Mouse (Mus musculus) midbrain, embryonic 13.5 days (tissue): ENCODE data around the gene Pcbp1. TPM values are rescaled to one million over a fixed set of nuclear protein-coding genes. Genes with fewer than 3 reads are reported as not detected.

Experiments
- ATAC-seq: fragments of 200-750 bp; cut with Nextera tagmentation; 2 replicates; pipeline ENCODE4 v1.8.0; 2017; ENCODE audit warnings: mild to moderate bottlenecking, moderate TSS enrichment, moderate library complexity
- H3K27ac ChIP-seq: fragments of 300-500 bp; sonication (generic); 2 replicates; pipeline ENCODE4 v1.5.1; 2015; ENCODE audit warnings: inconsistent platforms, mild to moderate bottlenecking, moderate library complexity
- H3K27me3 ChIP-seq: fragments of 300-500 bp; sonication (generic); 2 replicates; pipeline ENCODE4 v1.6.1; 2015; ENCODE audit warnings: mild to moderate bottlenecking, inconsistent platforms
- H3K36me3 ChIP-seq: fragments of 300-500 bp; sonication (generic); 2 replicates; pipeline ENCODE4 v1.6.1; 2015; ENCODE audit warnings: mild to moderate bottlenecking, inconsistent platforms
- H3K4me1 ChIP-seq: fragments of 300-500 bp; sonication (generic); replicated peaks from 2 replicates; pipeline ENCODE4 v1.6.1; 2015; ENCODE audit warnings: inconsistent platforms
- H3K4me2 ChIP-seq: fragments of 300-500 bp; sonication (generic); replicated peaks from 2 replicates; pipeline ENCODE4 v1.6.1; 2015; ENCODE audit warnings: moderate library complexity, mild to moderate bottlenecking, inconsistent platforms
- H3K4me3 ChIP-seq: fragments of 300-500 bp; sonication (generic); replicated peaks from 2 replicates; pipeline ENCODE4 v1.5.1; 2015; ENCODE audit warnings: mild to moderate bottlenecking, inconsistent platforms
- H3K9ac ChIP-seq: fragments of 300-500 bp; sonication (generic); replicated peaks from 2 replicates; pipeline ENCODE4 v1.6.1; 2015; ENCODE audit warnings: mild to moderate bottlenecking, inconsistent platforms
- H3K9me3 ChIP-seq: fragments of 300-500 bp; sonication (generic); 2 replicates; pipeline ENCODE4 v1.6.1; 2016; ENCODE audit warnings: mild to moderate bottlenecking, inconsistent platforms
- WGBS: fragments of 180-500 bp; shearing (Covaris S2); methylation state at CpG from one replicate; pipeline ENCODE4 v1.1.7; 2015; 5-methylcytosine and 5-hydroxymethylcytosine counted together
- polyA plus RNA-seq: library from polyadenylated mRNA; unstranded; fragments of >200 nt; fragmentation: Nextera tagmentation; extraction: Ambion mirVana; gene quantifications from 2 replicates; pipeline ENCODE4 v1.2.1, GENCODE M21; 2015

Pcbp1 gene
- polyA plus RNA-seq, 1 experiment from 2014 or later = 342 TPM

- Histone ChIP-seq H3K4me1 (no peaks in the 10 kb centered on the region), H3K9ac (no peak overlapping the region), H3K9me3 (no peaks in the 10 kb centered on the region), H3K36me3 (peaks cover 79% of the 10 kb centered on the region), H3K4me2 (no peak overlapping the region), H3K27ac (no peak overlapping the region), H3K4me3 (no peak overlapping the region), H3K27me3 (no peaks in the 10 kb centered on the region)
- WGBS = 54% methylated on average over 4 of the region's 4 CpGs
- no peak for ATAC-seq
Observed at GRCm38 (mm10) chr6:86545236-86545635, 19.1 kb upstream of the Pcbp1 start.

DNA sequence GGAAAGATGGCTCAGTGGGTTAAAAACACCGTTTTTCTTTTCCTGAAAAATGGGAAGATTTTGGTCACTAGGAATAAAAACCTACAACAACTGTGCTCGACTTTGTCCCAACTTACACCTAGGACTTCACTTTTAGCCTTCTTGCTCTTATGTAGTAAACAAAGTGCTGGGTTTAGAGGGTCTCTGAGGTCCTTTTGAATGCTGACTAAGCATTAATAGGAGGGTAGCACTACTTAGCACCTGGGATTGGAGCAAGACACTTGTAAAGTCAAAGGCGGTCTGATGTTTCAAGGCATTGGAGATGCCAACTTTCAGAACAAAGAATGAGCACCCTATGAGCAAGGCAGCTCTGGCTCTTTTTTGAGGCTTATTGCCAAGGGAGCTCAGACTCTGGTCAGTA is 17.7 kb upstream of the Pcbp1 start:
- H3K9ac ChIP-seq = no peak overlapping the region
- no peak overlapping the region for H3K4me3 ChIP-seq
- no peak for ATAC-seq
- H3K36me3 ChIP-seq = peaks cover 74% of the 10 kb centered on the region
- no peak overlapping the region for H3K27ac ChIP-seq
- H3K4me1 ChIP-seq = no peaks in the 10 kb centered on the region
- H3K4me2 ChIP-seq = no peak overlapping the region
- 92% methylated on average over 3 of the region's 3 CpGs for WGBS
- no peaks in the 10 kb centered on the region for H3K27me3 ChIP-seq
- H3K9me3 ChIP-seq = no peaks in the 10 kb centered on the region

GRCm38 (mm10) chr6:86543060-86543459 is 16.9 kb upstream of the Pcbp1 start:
- no peak overlapping the region for H3K4me2 ChIP-seq
- no peaks in the 10 kb centered on the region for H3K9me3 ChIP-seq
- peaks cover 77% of the 10 kb centered on the region for H3K36me3 ChIP-seq
- no peaks in the 10 kb centered on the region for H3K27me3 ChIP-seq
- no peaks in the 10 kb centered on the region for H3K4me1 ChIP-seq
- WGBS = 96% methylated on average over 13 of the region's 13 CpGs
- H3K27ac ChIP-seq = no peak overlapping the region
- no peak overlapping the region for H3K4me3 ChIP-seq
- ATAC-seq = no peak
- no peak overlapping the region for H3K9ac ChIP-seq

DNA sequence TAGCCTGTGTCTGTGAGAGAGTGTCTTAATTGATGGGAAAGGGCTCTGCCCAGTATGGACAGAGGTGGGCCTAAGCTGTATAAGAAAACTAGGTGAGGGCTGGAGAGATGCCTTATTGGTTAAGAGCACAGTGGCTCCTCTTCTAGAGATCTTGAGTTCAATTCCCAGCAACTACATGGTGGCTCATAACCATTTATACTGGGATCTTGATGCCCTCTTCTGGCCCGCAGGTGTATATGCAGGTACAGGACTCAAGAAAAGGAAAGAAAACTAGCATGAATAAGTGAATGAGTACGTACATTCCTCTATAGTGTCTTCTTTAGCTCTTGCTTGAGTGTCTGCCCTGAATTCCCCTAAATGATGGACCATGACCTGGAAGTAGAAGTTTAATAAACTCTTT is 15.5 kb upstream of the Pcbp1 start:
- ATAC-seq = no peak
- no peak overlapping the region for H3K4me3 ChIP-seq
- 80% methylated on average over 2 of the region's 2 CpGs for WGBS
- no peak overlapping the region for H3K9ac ChIP-seq
- H3K36me3 ChIP-seq = peaks cover 74% of the 10 kb centered on the region
- H3K4me2 ChIP-seq = no peak overlapping the region
- H3K4me1 ChIP-seq = no peaks in the 10 kb centered on the region
- H3K27me3 ChIP-seq = no peaks in the 10 kb centered on the region
- no peaks in the 10 kb centered on the region for H3K9me3 ChIP-seq
- H3K27ac ChIP-seq = no peak overlapping the region

DNA sequence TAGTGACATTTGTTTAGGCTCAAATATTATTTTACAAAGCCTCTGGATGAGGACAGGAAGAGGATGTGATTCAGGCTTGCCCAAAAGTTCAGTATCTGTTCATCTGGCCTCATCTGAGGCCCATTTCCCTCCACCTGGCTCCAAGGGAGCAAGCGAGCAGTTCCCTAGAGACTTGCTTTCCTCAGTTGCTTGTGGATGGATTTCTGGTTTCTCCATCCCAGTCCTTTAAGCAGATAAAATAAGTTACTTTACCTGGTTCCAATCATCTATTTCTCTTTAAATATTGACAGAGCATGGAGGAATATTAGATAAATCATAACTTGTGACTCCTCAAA is 2.3 kb upstream of the Pcbp1 start:
- H3K4me2 ChIP-seq = no peak overlapping the region
- no peaks in the 10 kb centered on the region for H3K27me3 ChIP-seq
- no peak overlapping the region for H3K27ac ChIP-seq
- peaks cover 30% of the 10 kb centered on the region for H3K36me3 ChIP-seq
- H3K9me3 ChIP-seq = no peaks in the 10 kb centered on the region
- peaks cover 21% of the 10 kb centered on the region for H3K4me1 ChIP-seq
- WGBS = 91% methylated on average over 1 of the region's 1 CpGs
- H3K9ac ChIP-seq = no peak overlapping the region
- ATAC-seq = no peak
- no peak overlapping the region for H3K4me3 ChIP-seq

DNA sequence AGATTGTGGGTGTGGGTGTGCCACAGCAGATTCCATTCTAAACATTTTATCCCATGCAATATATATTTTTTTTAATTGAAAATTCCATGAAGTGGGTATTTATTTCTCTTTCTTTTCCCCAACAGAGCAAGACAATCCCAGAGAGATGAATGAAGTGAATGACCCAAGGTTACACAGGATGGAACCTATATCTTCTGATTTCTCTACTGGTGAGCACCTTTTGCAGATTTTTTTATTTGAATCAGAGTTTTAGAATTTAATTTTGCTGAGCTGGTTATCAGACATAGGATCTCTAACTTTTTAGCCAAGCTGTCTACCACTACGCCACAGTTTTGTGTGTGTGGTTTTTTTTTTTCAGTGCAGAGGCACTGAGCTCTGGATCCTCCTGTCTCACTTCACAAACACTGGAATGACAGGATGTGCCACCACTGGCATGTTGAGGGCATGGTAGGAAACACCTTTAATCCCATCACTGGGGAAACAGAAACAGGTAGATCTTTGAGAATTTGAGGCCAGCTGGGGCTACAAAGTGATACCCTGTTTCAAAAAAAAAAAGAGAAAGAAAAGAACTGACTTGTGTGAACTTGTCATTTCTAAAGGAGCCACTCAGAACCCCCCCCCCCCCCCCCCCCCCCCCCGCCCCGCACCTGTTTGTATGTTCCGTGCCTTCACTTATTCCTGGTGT is 1.8 kb upstream of the Pcbp1 start:
- H3K4me3 ChIP-seq = peak overlapping the region; percentile 91
- peak overlapping the region; percentile 100 for H3K27ac ChIP-seq
- H3K9me3 ChIP-seq = no peaks in the 10 kb centered on the region
- no peak for ATAC-seq
- H3K4me1 ChIP-seq = peaks cover 26% of the 10 kb centered on the region
- no peaks in the 10 kb centered on the region for H3K27me3 ChIP-seq
- peak overlapping the region; percentile 95 for H3K4me2 ChIP-seq
- H3K9ac ChIP-seq = peak overlapping the region; percentile 98
- 76% methylated on average over 2 of the region's 4 CpGs for WGBS
- peaks cover 29% of the 10 kb centered on the region for H3K36me3 ChIP-seq

DNA sequence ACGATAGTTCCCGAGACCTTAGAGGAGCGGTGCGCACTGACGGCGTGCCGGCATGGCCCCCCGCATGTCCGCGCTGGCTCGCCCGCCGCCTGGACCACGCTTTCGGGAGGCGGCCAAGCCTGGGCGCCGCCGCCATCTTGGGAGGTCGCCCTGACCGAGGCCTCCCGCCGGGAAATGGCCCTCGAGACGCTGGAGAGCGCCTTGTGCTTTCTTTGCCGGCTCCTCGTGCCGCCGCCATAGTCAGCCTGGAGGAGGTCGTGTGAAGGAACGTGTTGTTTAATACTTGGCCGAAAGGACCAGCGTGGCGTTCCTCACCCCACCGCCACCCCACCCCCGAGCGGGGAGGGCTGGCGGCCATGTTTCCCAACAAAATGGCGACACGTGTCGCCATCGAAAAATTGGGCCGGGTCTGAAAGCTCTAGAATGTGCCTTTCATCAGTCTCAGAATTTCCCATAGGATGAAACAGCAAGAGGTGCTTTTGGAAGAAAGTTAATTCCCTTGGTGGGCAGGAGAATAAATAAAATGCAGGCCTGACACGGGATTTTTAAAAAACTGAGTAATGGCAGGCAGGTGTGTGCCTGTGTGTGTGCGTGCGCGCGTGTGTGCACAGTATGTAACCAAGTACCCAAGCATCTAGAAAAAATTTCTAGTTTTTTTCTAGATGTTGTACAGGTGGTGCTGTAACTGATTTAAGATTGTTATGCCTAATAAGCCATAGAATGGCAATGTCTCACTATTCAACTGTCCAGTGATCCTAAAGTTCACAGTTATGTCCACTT is 1.0 kb upstream of the Pcbp1 start:
- peak overlapping the region; percentile 95 for H3K4me2 ChIP-seq
- H3K9me3 ChIP-seq = no peaks in the 10 kb centered on the region
- peaks cover 28% of the 10 kb centered on the region for H3K36me3 ChIP-seq
- peak overlapping the region; percentile 98 for H3K9ac ChIP-seq
- H3K4me1 ChIP-seq = peaks cover 31% of the 10 kb centered on the region
- H3K27ac ChIP-seq = peak overlapping the region; percentile 100
- H3K27me3 ChIP-seq = no peaks in the 10 kb centered on the region
- 5% methylated on average over 49 of the region's 49 CpGs for WGBS
- H3K4me3 ChIP-seq = peak overlapping the region; percentile 91
- peak; percentile 72 for ATAC-seq

GRCm38 (mm10) chr6:86525646-86526031 is 482 bp downstream of the Pcbp1 start:
- ATAC-seq = peak; percentile 27
- peak overlapping the region; percentile 95 for H3K4me2 ChIP-seq
- H3K27me3 ChIP-seq = no peaks in the 10 kb centered on the region
- H3K9me3 ChIP-seq = no peaks in the 10 kb centered on the region
- peaks cover 31% of the 10 kb centered on the region for H3K36me3 ChIP-seq
- H3K9ac ChIP-seq = peak overlapping the region; percentile 98
- peaks cover 31% of the 10 kb centered on the region for H3K4me1 ChIP-seq
- peak overlapping the region; percentile 91 for H3K4me3 ChIP-seq
- H3K27ac ChIP-seq = peak overlapping the region; percentile 100
- WGBS = under 1% methylated on average over 36 of the region's 36 CpGs

DNA sequence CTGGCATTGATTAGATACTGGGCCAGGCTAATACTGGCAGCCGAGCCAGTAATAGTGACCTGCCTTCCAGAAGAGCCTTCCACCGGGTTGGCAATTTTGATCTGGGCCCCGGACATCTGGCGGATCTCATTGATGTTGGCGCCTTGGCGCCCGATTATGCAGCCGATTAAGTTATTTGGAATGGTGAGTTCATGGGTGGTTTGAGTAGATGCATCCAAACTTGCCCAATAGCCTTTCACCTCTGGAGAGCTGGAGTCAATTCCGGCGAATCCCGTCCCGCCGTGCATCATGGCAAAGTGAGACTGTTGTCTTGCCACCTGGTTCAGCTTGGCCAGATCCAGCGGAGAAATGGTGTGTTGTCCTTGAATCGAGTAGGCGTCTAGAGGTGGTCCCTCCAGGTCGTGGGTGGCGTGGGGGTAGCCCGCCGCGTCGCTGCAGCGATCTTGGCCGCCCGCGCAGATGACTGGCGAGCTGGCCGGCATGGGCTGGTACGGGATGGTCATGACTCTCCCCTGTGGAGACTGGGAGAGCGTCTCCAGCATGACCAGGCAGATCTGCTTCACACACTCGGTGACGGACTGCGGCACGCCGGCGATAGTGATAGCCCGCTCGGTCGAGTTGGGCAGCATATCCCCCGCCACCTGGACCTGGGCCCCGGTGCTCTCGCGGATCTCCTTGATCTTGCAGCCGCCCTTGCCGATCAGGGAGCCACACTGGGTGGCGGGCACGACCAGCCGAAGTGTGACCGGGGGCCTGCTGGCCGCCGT is 1.1 kb downstream of the Pcbp1 start:
- peak; percentile 22; the same call in 1 of the 2 replicates for ATAC-seq
- Histone ChIP-seq H3K27ac (peak overlapping the region; percentile 100), H3K27me3 (no peaks in the 10 kb centered on the region), H3K4me1 (peaks cover 31% of the 10 kb centered on the region), H3K9me3 (no peaks in the 10 kb centered on the region), H3K4me2 (peak overlapping the region; percentile 95), H3K9ac (peak overlapping the region; percentile 98), H3K36me3 (peaks cover 28% of the 10 kb centered on the region), H3K4me3 (peak overlapping the region; percentile 91)
- WGBS = under 1% methylated on average over 51 of the region's 51 CpGs

GRCm38 (mm10) chr6:86523755-86524434 is 2.2 kb downstream of the Pcbp1 start:
- Histone ChIP-seq H3K36me3 (peaks cover 22% of the 10 kb centered on the region), H3K4me3 (peak overlapping the region; percentile 91), H3K27me3 (no peaks in the 10 kb centered on the region), H3K4me1 (peaks cover 31% of the 10 kb centered on the region), H3K27ac (peak overlapping the region; percentile 91), H3K9me3 (no peaks in the 10 kb centered on the region), H3K4me2 (peak overlapping the region; percentile 95), H3K9ac (peak overlapping the region; percentile 98)
- under 1% methylated on average over 15 of the region's 15 CpGs for WGBS
- ATAC-seq = no peak

- Histone ChIP-seq H3K4me3 (peak overlapping the region; percentile 91), H3K4me1 (peaks cover 29% of the 10 kb centered on the region), H3K27me3 (no peaks in the 10 kb centered on the region), H3K27ac (peak overlapping the region; percentile 91), H3K36me3 (peaks cover 22% of the 10 kb centered on the region), H3K4me2 (peak overlapping the region; percentile 95), H3K9me3 (no peaks in the 10 kb centered on the region), H3K9ac (peak overlapping the region; percentile 98)
- ATAC-seq = no peak
- WGBS = 36% methylated on average over 3 of the region's 3 CpGs
Observed at GRCm38 (mm10) chr6:86523242-86523754, 2.8 kb downstream of the Pcbp1 start.
